Mouse (Mus musculus): ENCODE measurements at regions not wholly inside any gene's neighbourhood (a gene's known extent, or its start where the extent isn't known, plus 50 kb on each side); places are given as distances from the start of the nearest gene placed in this dataset.

DNA sequence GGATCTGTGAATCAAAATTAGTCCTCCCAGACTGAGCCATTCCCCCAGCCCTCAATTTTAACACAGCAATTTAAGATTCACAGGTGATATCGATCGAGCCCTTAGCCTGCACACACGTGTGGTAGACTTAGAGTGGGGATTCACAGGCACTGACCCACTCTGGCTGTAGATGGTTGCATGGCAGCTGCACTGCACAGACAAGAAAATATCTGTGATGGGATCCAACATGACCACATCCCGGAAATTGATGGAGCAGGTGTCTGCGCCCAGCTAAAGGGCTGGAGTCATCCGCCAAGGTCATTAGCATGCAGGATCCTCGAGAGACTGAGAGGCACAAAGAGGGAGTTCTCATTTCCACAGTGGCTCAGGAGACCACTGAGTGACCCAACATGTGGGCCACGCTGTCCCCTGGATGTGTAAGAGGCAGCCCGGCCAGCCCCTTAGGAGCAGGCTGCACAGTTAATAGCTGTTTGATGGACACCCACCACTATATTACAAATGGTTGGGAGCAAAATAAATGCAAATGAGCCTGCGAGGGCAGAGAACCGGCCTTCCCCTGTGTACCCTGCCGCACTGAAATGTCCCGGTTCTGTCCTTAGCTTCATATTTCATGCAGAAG lies 221.4 kb upstream of the Kazn start:
- TF ChIP-seq CTCF (IDR thresholded peaks at IDR 0.05; ENCODE audit: extremely low read depth, insufficient read depth, insufficient read length, insufficient replicate concordance) (no peak), POLR2A (IDR thresholded peaks at IDR 0.05; ENCODE audit: low read depth, low read length) (no peak)
